Mouse (Mus musculus): ENCODE measurements around the gene Pon1.

DNA sequence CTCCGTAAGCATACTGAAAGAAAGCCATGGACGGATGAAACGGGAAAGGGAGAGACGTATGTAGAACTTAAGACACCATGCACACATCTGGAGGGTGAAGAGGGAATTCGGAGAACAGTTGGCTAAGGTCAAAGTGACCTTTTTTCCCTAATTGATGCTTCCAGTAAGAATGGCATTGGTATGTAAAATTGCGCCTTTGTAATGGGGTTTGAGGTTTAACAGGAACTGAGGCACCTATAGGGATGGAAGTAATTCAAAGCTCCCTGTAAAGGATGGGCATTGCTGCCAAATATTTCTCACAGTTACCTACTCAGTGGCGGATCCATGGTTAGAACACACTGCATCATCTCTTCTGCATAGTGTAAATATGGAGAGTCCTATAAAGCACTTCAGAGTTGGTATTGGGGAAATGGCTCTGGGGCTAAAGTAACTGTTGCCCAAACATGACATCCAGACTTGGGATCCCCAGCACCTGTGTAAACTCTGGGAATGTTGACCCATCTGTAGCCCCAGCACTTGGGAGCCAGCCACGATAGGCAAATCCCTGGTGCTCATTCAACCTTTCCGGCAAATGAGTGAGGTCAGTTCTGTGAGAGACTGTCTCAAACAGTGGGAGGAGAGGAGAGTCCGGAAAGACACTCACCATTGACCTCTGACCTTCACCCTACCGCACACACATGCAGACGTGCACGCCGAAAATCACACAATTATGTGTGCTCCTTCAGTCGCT lies 74.4 kb downstream of the Pon1 start:
- TF ChIP-seq MAX (IDR thresholded peaks at IDR 0.05), result no peak
- no peak for TF ChIP-seq CTCF (IDR thresholded peaks at IDR 0.05; ENCODE audit: control insufficient read depth, insufficient read depth, insufficient read length)
- no peak for TF ChIP-seq MYOD1 (IDR thresholded peaks at IDR 0.05; ENCODE audit: control insufficient read depth, insufficient read length, low read depth)
- no peak for TF ChIP-seq CEBPB (IDR thresholded peaks at IDR 0.05; ENCODE audit: low read depth)
